Mouse (Mus musculus) liver, adult 2 months (tissue): ENCODE data around the gene Stap2.

Experiments
- CTCF ChIP-seq: fragments of 200-500 bp; IDR thresholded peaks from 2 replicates; pipeline ENCODE4 v1.5.1; 2011; ENCODE audit warnings: low read depth, low read length, control low read depth
- POLR2A ChIP-seq: fragments of 200-500 bp; IDR thresholded peaks from 2 replicates; pipeline ENCODE4 v1.6.1; 2011; ENCODE audit warnings: low read length, control low read depth; ENCODE audit not compliant: insufficient read depth; ENCODE audit errors: extremely low read depth

GRCm38 (mm10) chr17:56027801-56028441, 22.5 kb upstream of the Stap2 start:
- TF ChIP-seq CTCF: no peak
- TF ChIP-seq POLR2A: no peak
